Mouse (Mus musculus) megakaryocyte, embryonic 14.5 days (primary cell): ENCODE data around the gene Sox15.

Source experiments
- FLI1 ChIP-seq: IDR thresholded peaks from 2 replicates; pipeline ENCODE4 v1.6.1; 2012; ENCODE audit warnings: low read length, inconsistent platforms, mixed read lengths
- GATA1 ChIP-seq: IDR thresholded peaks from 3 replicates; pipeline ENCODE4 v1.6.1; 2012; ENCODE audit warnings: mixed read lengths, low read length, inconsistent platforms, borderline replicate concordance

- TF ChIP-seq GATA1 (no peak), FLI1 (no peak)
Measured at GRCm38 (mm10) chr11:69606491-69606795, 48.7 kb upstream of the Sox15 start.
